Mouse (Mus musculus): ENCODE data around the gene Etv4. TPM values are rescaled to one million over a fixed set of nuclear protein-coding genes. Genes with fewer than 3 reads are reported as not detected.

Gene Etv4
- polyA plus RNA-seq, 1 experiment from 2014 or later = 29.3 TPM

DNA sequence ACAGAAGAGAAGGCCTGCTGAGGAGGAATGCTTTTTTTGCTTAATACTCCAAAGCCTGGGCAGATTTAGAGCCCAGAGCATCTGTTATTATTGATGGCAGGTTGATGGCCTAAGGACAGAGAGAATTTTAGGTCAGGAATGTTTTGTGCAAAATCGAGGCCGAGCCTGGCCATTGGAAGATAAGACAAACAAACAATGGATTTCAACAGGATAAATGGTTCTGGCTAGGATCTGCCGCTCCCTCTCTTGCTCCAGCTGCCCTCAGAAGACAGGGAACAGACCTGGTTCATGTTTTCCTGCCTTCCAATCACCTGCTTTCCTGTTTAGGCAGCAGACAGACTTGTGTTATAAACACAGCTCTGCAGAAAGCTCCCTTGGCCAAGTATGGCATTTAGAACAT, 55.9 kb downstream of the Etv4 start:
- 36% methylated on average over 3 of the region's 3 CpGs for WGBS
- Histone ChIP-seq H3K36me3 (ENCODE audit: control insufficient read depth, insufficient read depth, low read length) (no peaks in the 10 kb centered on the region), H3K9ac (ENCODE audit: low read length) (no peak overlapping the region), H3K27ac (replicated peaks; ENCODE audit: low read depth, low read length) (no peak overlapping the region), H3K27me3 (ENCODE audit: control insufficient read depth, insufficient read depth, low read length) (no peaks in the 10 kb centered on the region), H3K4me2 (ENCODE audit: low read depth, severe bottlenecking) (no peak overlapping the region), H3K4me1 (ENCODE audit: control insufficient read depth, insufficient read depth, low read length) (peaks cover 3% of the 10 kb centered on the region; the same call in 1 of the 2 replicates), H3K4me3 (ENCODE audit: low read depth, low read length) (no peak overlapping the region), H3K9me3 (ENCODE audit: control insufficient read depth, low read length) (no peaks in the 10 kb centered on the region)
- ATAC-seq (ENCODE audit: insufficient number of reproducible peaks, low FRiP score, low TSS enrichment, low read depth) (no peak), DNase-seq (ENCODE audit: low spot score) (no peak)

DNA sequence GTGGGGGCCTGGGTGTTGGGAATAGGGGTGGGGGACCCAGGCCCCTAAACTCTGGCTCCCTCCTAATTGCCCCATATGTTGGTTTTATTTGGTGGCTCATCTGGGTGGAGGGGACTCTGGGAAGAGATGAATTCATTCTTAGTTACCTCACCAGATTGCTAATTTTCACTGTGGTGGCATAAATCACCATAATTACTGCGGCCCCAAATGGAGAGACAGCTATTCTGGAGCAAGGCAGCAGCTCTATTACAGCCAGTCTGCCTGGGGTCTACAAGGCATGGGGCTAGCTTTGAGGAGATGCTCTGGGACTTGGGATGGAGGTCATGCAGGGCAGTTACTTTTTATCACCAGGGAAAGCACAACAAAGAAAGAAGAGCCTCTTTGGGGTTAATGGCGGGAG, 58.4 kb downstream of the Etv4 start:
- no peak overlapping the region for H3K4me3 ChIP-seq (ENCODE audit: low read depth, low read length)
- no peaks in the 10 kb centered on the region for H3K4me1 ChIP-seq (ENCODE audit: control insufficient read depth, insufficient read depth, low read length)
- no peak overlapping the region for H3K4me2 ChIP-seq (ENCODE audit: low read depth, severe bottlenecking)
- H3K27ac ChIP-seq (replicated peaks; ENCODE audit: low read depth, low read length) = no peak overlapping the region
- no peak overlapping the region for H3K9ac ChIP-seq (ENCODE audit: low read length)
- WGBS = 10% methylated on average over 2 of the region's 2 CpGs
- H3K36me3 ChIP-seq (ENCODE audit: control insufficient read depth, insufficient read depth, low read length) = no peaks in the 10 kb centered on the region
- H3K9me3 ChIP-seq (ENCODE audit: control insufficient read depth, low read length) = no peaks in the 10 kb centered on the region
- ATAC-seq (ENCODE audit: insufficient number of reproducible peaks, low FRiP score, low TSS enrichment, low read depth) = no peak
- no peaks in the 10 kb centered on the region for H3K27me3 ChIP-seq (ENCODE audit: control insufficient read depth, insufficient read depth, low read length)
- no peak for DNase-seq (ENCODE audit: low spot score)

DNA sequence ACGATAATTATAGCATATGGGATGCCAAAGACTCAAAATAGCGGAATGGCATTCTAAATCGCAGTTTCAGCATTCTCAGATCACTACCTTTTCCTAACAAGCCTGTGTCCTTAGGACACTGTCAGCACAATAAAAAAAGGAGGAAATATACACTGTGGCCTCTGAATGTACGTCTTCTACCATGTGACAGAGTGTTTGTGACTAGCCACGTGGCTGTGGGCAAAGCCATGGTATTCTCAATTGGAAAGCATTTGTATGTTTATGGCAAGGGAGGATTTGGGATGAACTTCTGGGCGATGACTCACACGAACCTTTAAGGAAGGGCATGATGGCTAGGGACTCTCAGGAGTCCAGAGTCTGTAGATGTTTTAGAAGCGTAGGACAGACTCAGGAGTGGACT, 60.1 kb downstream of the Etv4 start:
- H3K9ac ChIP-seq (ENCODE audit: low read length) = no peak overlapping the region
- WGBS = 86% methylated on average over 8 of the region's 8 CpGs
- no peaks in the 10 kb centered on the region for H3K4me1 ChIP-seq (ENCODE audit: control insufficient read depth, insufficient read depth, low read length)
- DNase-seq (ENCODE audit: low spot score) (no peak), ATAC-seq (ENCODE audit: insufficient number of reproducible peaks, low FRiP score, low TSS enrichment, low read depth) (no peak)
- no peak overlapping the region for H3K4me3 ChIP-seq (ENCODE audit: low read depth, low read length)
- no peak overlapping the region for H3K27ac ChIP-seq (replicated peaks; ENCODE audit: low read depth, low read length)
- no peak overlapping the region for H3K4me2 ChIP-seq (ENCODE audit: low read depth, severe bottlenecking)
- no peaks in the 10 kb centered on the region for H3K27me3 ChIP-seq (ENCODE audit: control insufficient read depth, insufficient read depth, low read length)
- H3K36me3 ChIP-seq (ENCODE audit: control insufficient read depth, insufficient read depth, low read length) = no peaks in the 10 kb centered on the region
- H3K9me3 ChIP-seq (ENCODE audit: control insufficient read depth, low read length) = no peaks in the 10 kb centered on the region

DNA sequence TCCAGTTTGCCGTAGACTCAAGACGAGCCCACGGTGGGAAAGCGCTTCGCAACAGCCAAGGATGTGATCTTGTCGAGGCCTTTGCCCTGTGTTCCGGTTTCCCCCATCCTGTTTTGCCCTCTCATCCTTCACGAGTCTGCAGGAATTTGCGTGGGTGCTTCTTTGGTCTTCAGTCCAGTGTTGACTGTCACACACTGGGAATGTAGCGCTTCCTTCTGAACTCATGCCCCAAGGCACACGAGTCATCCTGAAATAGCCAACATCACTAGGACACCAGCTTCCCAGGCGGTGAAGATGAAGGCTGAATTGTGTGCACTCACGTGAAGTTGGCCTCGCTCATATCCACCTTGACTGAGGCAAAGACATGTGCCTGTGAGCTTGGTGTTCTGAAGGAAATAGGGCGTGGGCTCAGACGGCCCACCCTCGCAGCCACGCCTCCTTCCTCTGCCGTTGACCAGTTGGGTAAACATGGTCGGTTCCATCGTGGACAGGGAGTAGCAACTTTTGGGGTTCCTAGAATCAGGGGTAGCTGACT, 65.1 kb downstream of the Etv4 start:
- no peak for DNase-seq (ENCODE audit: low spot score)
- no peak overlapping the region for H3K4me2 ChIP-seq (ENCODE audit: low read depth, severe bottlenecking)
- no peak overlapping the region for H3K27ac ChIP-seq (replicated peaks; ENCODE audit: low read depth, low read length)
- WGBS = 87% methylated on average over 21 of the region's 21 CpGs
- H3K9ac ChIP-seq (ENCODE audit: low read length) = no peak overlapping the region
- ATAC-seq (ENCODE audit: insufficient number of reproducible peaks, low FRiP score, low TSS enrichment, low read depth) = no peak
- no peaks in the 10 kb centered on the region for H3K9me3 ChIP-seq (ENCODE audit: control insufficient read depth, low read length)
- H3K4me1 ChIP-seq (ENCODE audit: control insufficient read depth, insufficient read depth, low read length) = no peaks in the 10 kb centered on the region
- no peak overlapping the region for H3K4me3 ChIP-seq (ENCODE audit: low read depth, low read length)
- H3K36me3 ChIP-seq (ENCODE audit: control insufficient read depth, insufficient read depth, low read length) = no peaks in the 10 kb centered on the region
- no peaks in the 10 kb centered on the region for H3K27me3 ChIP-seq (ENCODE audit: control insufficient read depth, insufficient read depth, low read length)

Other genes with a start within 250 kb of the Etv4 start
- gene Brca1, start 233.4 kb downstream of the Etv4 start, polyA plus RNA-seq (2014; fragmentation: Nextera tagmentation; extraction: Ambion mirVana) = 23.2 and 23.3 TPM in 2 replicates
- gene Nbr1, start 233.2 kb downstream of the Etv4 start, polyA plus RNA-seq (2014; fragmentation: Nextera tagmentation; extraction: Ambion mirVana) = 64.1 and 69.6 TPM in 2 replicates
- 0.67 and 1.3 TPM in 2 replicates for gene Tmem106a, start 203.1 kb downstream of the Etv4 start, polyA plus RNA-seq (2014; fragmentation: Nextera tagmentation; extraction: Ambion mirVana)
- gene Gm11634, start 186.1 kb downstream of the Etv4 start, polyA plus RNA-seq (2014; fragmentation: Nextera tagmentation; extraction: Ambion mirVana) = not detected in 2 replicates
- 30.0 and 31.0 TPM in 2 replicates for gene Rdm1, start 158.2 kb downstream of the Etv4 start, polyA plus RNA-seq (2014; fragmentation: Nextera tagmentation; extraction: Ambion mirVana)
- gene Arl4d, start 119.8 kb downstream of the Etv4 start, polyA plus RNA-seq (2014; fragmentation: Nextera tagmentation; extraction: Ambion mirVana) = 1.7 TPM in 2 replicates
- gene Dhx8, start 52.5 kb downstream of the Etv4 start, polyA plus RNA-seq (2014; fragmentation: Nextera tagmentation; extraction: Ambion mirVana) = 52.0 and 61.8 TPM in 2 replicates
- gene Meox1, start 109.0 kb upstream of the Etv4 start, polyA plus RNA-seq (2014; fragmentation: Nextera tagmentation; extraction: Ambion mirVana) = 10.7 and 12.6 TPM in 2 replicates
- 0.41 and 0.43 TPM in 2 replicates for gene Sost, start 181.6 kb upstream of the Etv4 start, polyA plus RNA-seq (2014; fragmentation: Nextera tagmentation; extraction: Ambion mirVana)
- not detected in 2 replicates for gene Cfap97d1, start 198.9 kb upstream of the Etv4 start, polyA plus RNA-seq (2014; fragmentation: Nextera tagmentation; extraction: Ambion mirVana)
- 9.8 and 11.3 TPM in 2 replicates for gene Dusp3, start 201.6 kb upstream of the Etv4 start, polyA plus RNA-seq (2014; fragmentation: Nextera tagmentation; extraction: Ambion mirVana)
- gene Mpp3, start 243.1 kb upstream of the Etv4 start, polyA plus RNA-seq (2014; fragmentation: Nextera tagmentation; extraction: Ambion mirVana) = 11.3 and 12.7 TPM in 2 replicates